Mouse (Mus musculus) cerebellum, adult 11-12 months (tissue): Measurements from ENCODE around the gene Dst.

Source experiments
- DNase-seq: peaks from one replicate; pipeline ENCODE4 v3.0.0; 2022

Gene Dst

GRCm38 (mm10) chr1:33991067-33991466 lies 83.0 kb downstream of the Dst start:
- DNase-seq, result no peak

DNA sequence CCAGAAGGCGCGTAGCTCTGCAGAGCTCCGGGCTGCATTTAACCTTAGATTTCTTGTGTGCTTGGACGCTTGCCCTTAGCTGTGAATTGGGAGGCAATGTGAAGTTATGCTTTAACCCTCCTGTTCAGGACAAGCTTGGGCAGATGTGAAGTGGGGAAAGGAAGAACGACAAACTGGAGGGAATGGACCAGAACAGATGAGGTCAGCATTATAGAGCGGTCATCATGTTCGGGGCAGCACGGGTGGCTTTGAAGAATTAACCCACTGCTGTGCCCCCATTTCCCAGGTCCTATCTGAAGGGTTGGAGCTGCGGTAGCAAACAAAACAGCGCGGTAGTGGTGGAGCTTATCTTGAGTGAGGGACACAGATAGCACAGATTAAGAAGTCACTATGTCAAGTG lies 84.8 kb downstream of the Dst start:
- no peak for DNase-seq

GRCm38 (mm10) chr1:33994201-33994600 lies 86.2 kb downstream of the Dst start:
- no peak for DNase-seq

GRCm38 (mm10) chr1:33995386-33995785 lies 87.4 kb downstream of the Dst start:
- DNase-seq, result no peak

DNA sequence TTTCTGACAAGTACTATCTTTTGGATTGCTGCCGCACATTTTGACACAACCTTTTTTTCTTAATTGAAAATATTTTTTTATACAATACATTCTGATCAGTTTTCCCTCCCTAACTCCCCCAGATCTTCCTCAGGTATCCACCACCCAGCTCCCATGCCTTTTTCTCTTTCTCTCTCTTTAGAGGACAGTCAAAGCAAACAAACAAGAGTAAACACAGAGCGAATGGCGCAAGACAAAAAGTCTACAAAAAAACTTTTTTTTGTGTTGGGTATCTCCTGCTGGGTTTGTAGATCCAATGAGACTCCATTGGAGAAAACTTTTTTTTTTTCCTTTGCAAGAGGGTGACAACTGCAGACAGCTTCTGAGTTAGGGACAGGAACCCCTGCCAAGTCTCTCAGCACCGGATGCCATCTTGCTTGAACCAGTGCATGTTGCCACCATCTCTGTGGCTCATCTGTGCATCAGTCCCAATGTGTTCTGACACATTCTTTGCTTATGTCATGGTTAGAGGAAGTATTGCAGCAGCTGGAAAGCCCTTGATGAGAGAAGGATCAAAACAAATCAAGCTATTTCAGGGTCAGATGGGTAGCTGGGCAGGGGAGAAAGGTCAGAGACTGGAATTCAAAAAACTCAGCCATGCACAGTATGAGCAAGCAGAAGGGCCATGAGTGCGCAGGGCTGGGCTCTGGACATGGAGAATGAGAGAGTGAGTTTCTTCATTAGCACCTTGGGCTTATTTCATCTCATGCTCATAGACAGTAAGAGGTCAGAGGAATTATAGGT lies 88.3 kb downstream of the Dst start:
- DNase-seq, result no peak

GRCm38 (mm10) chr1:34002321-34002720 lies 94.3 kb downstream of the Dst start:
- no peak for DNase-seq

GRCm38 (mm10) chr1:34002970-34003369 lies 94.9 kb downstream of the Dst start:
- no peak for DNase-seq

- no peak for DNase-seq
These were observed 97.3 kb downstream of the Dst start for GRCm38 (mm10) chr1:34005238-34005725.

DNA sequence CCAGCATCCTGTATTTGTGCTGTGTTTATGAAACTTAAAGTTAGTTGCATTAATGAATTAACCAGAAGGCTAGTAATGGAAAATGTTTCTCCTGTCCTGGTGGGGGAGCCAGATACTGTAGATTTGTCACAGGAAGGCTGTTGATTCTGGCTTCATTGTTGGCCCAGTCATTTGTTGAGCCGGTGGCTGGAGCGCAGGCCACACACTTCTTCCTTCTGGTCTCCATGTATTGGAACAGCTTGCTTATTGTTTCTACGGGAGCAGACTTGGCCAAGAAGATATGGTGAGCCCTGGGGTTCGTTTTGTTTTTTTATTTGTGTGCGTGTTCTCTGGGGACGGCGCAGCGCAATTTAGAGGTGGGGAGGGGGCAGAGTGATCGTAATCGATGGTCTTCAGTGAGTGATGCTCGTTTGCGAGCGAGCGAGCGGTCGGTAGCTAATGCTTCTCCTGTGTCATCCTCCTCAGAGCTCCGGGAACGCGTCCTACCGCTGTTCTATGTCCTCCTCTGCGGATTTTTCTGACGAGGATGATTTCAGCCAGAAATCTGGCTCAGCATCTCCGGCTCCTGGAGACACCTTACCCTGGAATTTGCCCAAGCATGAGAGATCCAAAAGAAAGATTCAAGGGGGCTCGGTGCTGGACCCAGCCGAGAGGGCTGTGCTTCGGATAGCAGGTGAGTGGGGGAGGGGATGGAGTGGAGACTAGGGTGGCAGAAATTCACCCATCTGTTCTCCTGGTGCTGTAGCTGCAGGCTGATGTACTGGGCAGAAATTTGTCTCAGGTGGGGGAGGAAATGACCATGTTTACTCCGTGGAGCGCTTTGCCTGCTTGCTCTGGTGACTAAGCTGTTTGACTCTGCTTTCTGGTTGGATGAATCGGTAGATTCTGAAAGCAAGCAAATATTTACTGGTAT lies 98.0 kb downstream of the Dst start:
- peak; percentile 84 for DNase-seq

DNA sequence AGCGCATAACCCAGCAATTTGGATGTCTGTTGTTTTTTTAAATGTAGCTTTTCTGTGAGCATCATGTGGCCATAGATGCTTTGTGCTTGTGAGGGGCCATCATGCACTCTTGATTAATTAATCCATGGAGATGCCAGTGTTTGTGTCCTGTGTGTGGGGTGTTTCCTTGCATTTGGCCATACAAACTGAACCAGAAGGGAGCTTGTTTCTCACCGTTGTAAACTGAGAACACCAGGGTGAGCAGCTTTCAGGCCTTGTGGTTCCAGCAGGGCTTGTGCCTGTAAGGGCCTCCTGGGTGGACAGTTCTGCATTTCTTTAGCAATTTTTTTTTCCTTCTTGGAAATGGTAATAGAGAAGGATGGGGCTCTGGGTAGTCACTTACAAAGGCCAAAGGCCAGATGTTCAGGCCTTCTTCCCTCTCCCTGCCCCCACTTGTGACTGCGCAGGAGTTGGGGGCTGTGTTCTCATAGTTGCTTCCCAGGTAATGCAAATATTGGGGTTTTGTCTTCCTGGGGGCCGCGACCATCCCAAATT lies 98.9 kb downstream of the Dst start:
- DNase-seq, result no peak

DNA sequence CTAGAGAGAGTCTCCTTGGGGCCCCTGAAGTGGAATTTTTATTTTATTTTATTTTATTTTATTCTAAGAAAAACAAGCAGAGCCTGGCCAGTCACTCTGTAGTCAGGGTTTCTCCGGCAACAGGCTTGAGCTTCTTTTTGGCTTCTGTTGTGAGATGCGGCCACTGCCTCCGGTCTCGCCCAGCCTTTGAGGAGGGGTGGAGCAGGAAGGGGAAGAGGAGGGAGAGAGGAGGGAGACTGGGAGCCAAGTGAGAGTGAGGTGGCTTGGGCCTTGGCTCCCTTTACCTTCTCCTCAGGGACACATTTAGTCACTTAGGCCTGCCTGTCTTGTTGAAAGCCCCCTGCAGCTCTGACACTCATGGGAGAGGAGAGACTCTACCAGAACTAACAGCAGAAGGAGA lies 99.4 kb downstream of the Dst start:
- DNase-seq, result peak; percentile 53

DNA sequence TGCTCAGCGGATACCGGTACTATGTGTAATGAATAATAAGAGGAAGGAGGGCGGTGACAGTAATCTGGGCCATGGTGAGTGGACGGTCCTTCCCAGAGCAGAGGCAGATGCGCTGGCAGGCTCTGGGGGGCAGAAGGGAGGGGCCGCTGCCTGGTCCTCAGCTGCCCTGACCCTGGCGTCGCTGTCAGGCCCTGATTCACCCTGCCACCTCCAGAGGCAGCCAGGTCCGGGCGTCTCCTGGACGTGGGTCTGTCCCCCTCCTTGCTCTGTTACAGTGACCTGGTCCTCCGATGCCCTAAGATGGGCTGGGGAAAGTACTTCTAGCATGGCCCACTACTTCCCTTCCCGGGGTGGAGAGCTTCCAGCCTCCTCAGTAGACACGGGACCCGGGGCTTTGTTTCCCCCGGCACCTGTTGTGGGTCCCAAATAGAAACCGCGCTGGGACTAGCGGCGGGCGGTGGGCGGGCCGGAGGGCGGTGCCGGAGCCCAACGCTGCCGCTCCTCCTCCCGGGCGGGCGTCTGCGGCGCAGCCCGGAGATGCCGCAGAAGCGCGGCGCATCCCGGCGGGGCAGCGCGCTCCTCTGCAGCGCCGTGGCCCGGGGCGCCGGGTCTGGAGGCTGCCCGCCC lies 103.1 kb downstream of the Dst start:
- peak; percentile 56 for DNase-seq

DNA sequence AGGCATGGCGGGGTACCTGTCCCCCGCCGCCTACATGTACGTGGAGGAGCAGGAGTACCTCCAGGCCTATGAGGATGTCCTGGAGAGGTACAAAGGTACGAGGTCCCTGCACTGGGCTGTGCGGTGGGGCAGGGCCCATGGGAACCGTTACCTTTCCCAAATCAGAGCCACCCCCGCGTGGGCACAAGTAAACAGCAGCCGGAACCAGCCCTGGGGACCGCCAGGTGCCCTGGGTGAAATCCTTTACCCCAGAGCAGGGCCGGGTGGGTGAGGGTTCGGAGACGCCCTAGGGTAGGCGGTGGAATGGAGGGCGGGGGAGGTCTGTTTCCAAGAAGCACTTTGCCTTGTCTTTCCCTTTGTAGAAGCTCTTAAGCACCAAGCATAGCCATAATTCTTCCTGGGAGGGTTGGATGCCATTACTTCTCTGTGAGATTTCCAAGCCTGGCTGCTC lies 103.8 kb downstream of the Dst start:
- DNase-seq, result no peak

GRCm38 (mm10) chr1:34013490-34013889 lies 105.5 kb downstream of the Dst start:
- no peak for DNase-seq

DNA sequence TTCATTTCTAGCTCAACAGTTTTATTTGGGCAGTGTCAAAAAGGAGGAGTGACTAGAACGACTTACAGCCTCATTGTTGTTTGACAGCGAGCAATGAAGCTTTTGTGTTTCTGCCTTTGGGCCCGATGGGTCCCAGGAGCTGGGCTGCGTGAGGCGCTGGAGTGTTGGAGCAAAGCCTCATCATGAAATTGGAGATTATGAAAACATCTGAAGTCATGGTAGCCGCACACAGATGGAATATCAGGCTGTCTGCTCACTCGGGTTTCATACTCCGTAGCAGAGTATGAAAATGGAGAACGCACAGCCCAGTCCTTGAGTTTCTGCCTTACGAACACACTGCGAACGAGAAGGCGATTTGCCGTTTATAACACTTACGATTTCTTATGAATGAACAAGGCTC lies 108.8 kb downstream of the Dst start:
- DNase-seq, result no peak

DNA sequence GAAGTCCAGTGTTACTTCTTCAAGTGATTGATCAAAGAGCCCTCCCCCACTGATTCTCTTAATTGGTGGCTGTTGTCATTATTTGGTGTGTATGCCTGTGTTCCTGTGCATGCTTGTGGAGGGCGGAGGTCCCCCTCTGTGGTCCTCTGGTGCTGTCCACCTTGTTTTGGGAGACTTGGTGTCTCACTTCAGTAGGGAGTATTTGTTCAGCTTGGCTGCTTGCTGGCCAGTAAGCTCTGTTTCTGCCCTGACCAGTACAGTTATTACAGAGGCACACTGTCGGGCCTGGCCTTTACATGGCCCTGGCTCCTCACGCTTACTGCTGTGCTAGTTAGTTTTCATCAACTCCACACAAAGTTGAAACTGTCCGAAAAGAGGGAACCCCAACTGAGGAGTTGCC lies 109.3 kb downstream of the Dst start:
- DNase-seq, result no peak

GRCm38 (mm10) chr1:34020599-34020998 lies 112.6 kb downstream of the Dst start:
- no peak for DNase-seq

DNA sequence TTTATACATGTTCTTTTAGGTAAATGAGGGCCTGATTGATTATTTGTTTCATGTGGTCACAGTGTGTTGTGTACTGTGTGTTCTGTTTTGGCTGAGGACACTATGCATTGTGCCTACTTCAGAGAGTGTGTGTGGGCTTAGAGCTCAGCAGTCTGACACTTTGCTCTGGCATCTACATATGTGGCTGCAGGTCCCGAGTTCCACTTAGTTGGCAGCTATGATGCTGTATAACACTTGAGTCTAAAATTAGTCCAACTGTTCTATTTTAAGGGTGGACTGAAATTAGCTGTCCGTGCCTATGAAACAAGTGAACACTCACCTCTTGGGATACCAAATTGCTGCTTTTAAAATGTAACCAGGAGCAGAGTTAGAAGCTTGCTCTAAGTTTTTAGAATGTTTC lies 113.5 kb downstream of the Dst start:
- no peak for DNase-seq

GRCm38 (mm10) chr1:34023154-34023553 lies 115.1 kb downstream of the Dst start:
- DNase-seq, result no peak

GRCm38 (mm10) chr1:34025879-34026278 lies 117.9 kb downstream of the Dst start:
- DNase-seq, result no peak

DNA sequence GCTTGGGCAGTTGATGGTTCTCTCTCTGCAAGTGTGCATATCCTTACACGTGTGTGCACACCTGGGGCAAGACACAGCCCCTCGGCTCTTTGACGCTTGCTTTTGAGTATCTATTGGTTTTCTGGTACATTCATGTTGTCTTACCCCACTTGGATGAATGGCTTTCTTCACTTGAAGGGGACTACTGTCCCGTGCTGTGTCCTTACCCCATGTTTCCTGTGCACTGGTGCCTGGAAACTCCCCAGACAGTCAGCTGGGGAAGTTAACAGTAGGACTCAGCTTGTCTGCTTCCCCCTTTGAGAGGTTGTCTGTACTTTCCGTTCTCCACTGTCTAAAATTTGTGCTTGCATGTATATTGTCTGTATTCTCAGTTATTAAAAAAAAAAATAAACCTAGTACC lies 120.7 kb downstream of the Dst start:
- no peak for DNase-seq

GRCm38 (mm10) chr1:34030330-34031021 lies 122.5 kb downstream of the Dst start:
- DNase-seq, result no peak
